Mouse (Mus musculus): ENCODE results near the gene Sebox. TPM values are rescaled to one million over a fixed set of nuclear protein-coding genes. Genes with fewer than 3 reads are reported as not detected.

Sebox gene
- polyA plus RNA-seq, 1 experiment = not detected

DNA sequence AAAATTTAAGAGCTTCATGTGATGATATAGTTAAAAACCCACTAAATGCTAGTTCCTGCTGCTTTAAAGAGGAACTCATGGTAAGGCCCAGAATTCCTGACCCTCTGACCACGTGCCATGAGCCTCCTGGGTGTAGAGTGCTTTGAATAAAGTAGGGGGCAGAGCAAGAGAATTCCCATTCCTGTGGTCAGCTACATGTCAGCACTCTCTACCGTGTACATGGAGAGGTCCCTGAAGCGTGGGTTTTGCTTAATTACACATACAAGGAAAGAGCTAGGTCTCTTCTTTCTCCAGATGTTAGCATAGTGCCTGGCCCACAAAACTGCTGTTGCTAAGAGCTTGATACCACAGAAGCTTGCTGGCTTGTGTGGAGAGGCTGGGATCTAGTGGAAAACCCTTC lies 2.2 kb downstream of the Sebox start:
- 78% methylated on average over 3 of the region's 3 CpGs for WGBS
- Histone ChIP-seq H3K4me3 (ENCODE audit: insufficient read depth, low read depth, low read length) (no peak overlapping the region), H3K4me1 (ENCODE audit: control insufficient read depth, insufficient read depth, low read length) (no peaks in the 10 kb centered on the region), H3K27ac (ENCODE audit: insufficient read depth, low read depth, low read length) (no peak overlapping the region)
- TF ChIP-seq POLR2A (IDR thresholded peaks at IDR 0.05; ENCODE audit: insufficient read depth, low read depth, low read length) (no peak), CTCF (IDR thresholded peaks at IDR 0.05; ENCODE audit: insufficient read depth, low read depth, low read length) (no peak)

DNA sequence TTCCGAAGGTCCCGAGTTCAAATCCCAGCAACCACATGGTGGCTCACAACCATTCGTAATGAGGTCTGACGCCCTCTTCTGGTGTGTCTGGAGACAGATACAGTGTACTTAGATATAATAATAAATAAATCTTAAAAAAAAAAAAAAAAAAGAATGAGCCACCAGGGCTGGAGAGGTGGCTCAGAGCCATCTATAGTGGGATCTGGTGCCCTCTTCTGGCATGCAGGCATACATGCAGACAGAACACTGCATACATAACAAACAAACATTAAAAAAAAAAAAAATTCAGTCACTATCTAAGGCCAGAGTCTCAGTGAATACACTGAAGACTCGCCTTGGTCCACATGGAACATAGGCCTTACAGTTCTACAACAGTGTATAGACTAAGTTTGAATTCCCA lies 5.9 kb downstream of the Sebox start:
- Histone ChIP-seq H3K4me3 (ENCODE audit: insufficient read depth, low read depth, low read length) (no peak overlapping the region), H3K4me1 (ENCODE audit: control insufficient read depth, insufficient read depth, low read length) (no peaks in the 10 kb centered on the region)
- no peak for TF ChIP-seq CTCF (IDR thresholded peaks at IDR 0.05; ENCODE audit: insufficient read depth, low read depth, low read length)
- TF ChIP-seq POLR2A (IDR thresholded peaks at IDR 0.05; ENCODE audit: insufficient read depth, low read depth, low read length) = no peak

DNA sequence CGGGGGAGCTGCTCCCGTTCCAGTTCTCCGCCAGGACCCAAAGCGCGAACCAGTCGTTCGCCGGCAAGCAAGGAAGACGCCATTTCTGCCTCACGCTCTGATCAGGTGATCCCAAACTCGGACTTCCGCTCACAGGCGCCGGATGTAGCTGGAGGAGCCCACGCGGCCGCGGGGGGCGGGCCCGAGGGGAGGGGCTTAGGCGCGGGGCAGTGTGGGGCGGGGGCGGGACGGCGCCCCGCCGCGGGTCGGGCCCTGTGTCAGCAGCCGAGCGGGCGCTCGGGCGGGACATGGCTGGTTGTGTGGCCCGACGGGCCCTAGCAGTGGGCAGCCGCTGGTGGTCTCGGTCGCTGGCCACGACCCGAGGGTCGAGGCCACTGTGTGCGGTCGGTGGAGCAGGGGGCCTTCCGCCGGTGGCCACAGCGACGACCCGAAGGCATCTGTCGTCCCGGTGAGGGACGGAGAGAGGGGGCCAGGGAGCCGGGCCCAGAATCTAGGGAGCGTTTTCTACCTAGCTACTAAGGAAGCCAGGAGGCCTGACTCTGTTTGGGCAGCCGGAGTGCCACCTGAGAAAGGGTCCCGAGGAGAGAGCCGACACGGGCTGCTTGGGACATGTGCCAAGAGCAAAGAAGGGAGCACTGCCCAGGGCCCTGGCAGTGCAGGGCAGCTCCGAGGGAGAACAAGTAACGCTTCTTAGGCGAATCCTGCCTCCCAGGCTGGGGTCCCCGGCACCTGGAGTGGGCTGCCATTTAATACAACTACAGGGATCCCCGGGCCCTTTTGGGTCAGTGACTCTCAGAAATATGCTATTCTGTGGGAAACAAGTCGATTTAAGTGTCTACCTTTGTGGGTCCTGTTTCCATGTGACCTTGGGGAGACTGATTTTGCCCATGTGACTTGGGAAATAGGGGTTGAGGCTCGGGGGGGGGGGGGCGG lies 9.0 kb downstream of the Sebox start, which contains the start of the genes Tmem199 and Poldip2:
TSS of gene Tmem199 (minus strand) at position 148 of the 933 bp plus-strand sequence.
TSS of gene Poldip2 (plus strand) at position 169 of the 933 bp plus-strand sequence.
- peak within 1 kb of the TSS; percentile 100 for H3K4me3 ChIP-seq (ENCODE audit: insufficient read depth, low read depth, low read length)
- WGBS = under 1% methylated on average over 61 of the region's 67 CpGs
- peak within 1 kb of the TSS; percentile 90 for H3K27ac ChIP-seq (ENCODE audit: insufficient read depth, low read depth, low read length)
- no peaks in the 10 kb centered on the region for H3K4me1 ChIP-seq (ENCODE audit: control insufficient read depth, insufficient read depth, low read length)
- TF ChIP-seq CTCF (IDR thresholded peaks at IDR 0.05; ENCODE audit: insufficient read depth, low read depth, low read length) (no peak), POLR2A (IDR thresholded peaks at IDR 0.05; ENCODE audit: insufficient read depth, low read depth, low read length) (peak; percentile 92)

More for the DNA sequence above, 5.9 kb downstream of the Sebox start:
- H3K27ac ChIP-seq (ENCODE audit: insufficient read depth, low read depth, low read length) = no peak overlapping the region
- 80% methylated on average over 5 of the region's 5 CpGs for WGBS

DNA sequence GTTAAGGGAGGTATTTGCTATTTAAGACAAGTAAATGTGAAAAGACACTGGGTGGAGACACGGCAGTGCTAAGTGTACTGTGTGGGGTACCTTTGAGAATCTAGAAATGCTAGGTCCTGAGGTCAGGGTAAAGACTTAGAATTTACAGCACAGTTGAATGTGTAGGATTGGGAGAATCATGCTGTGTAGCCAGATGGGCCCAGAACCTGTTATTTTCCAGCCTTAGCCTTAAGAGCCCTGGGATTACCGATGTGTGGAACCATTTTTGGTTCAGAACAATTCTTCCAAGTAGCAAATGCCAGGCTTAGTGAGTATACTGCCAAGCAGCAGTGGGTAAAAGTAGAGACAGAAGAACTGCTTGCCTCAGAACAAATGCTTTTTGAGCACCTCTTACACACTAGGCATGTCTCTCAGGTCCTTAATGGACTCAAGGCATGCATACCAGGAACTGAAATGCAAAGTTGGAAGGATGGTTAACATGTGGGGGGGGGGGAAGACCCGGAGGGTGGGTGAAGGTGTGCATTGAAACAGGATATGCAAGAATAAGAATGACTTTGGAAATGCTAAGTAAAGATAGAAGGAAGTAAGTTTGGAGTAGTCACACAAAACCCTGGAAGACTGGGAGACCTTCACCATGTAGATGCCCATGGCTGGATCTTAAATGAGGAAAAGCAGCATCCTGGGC lies 10.0 kb downstream of the Sebox start:
- Histone ChIP-seq H3K4me3 (ENCODE audit: insufficient read depth, low read depth, low read length) (no peak overlapping the region), H3K27ac (ENCODE audit: insufficient read depth, low read depth, low read length) (no peak overlapping the region), H3K4me1 (ENCODE audit: control insufficient read depth, insufficient read depth, low read length) (no peaks in the 10 kb centered on the region)
- TF ChIP-seq CTCF (IDR thresholded peaks at IDR 0.05; ENCODE audit: insufficient read depth, low read depth, low read length) = no peak
- TF ChIP-seq POLR2A (IDR thresholded peaks at IDR 0.05; ENCODE audit: insufficient read depth, low read depth, low read length) = no peak
- 43% methylated on average over 3 of the region's 3 CpGs for WGBS

DNA sequence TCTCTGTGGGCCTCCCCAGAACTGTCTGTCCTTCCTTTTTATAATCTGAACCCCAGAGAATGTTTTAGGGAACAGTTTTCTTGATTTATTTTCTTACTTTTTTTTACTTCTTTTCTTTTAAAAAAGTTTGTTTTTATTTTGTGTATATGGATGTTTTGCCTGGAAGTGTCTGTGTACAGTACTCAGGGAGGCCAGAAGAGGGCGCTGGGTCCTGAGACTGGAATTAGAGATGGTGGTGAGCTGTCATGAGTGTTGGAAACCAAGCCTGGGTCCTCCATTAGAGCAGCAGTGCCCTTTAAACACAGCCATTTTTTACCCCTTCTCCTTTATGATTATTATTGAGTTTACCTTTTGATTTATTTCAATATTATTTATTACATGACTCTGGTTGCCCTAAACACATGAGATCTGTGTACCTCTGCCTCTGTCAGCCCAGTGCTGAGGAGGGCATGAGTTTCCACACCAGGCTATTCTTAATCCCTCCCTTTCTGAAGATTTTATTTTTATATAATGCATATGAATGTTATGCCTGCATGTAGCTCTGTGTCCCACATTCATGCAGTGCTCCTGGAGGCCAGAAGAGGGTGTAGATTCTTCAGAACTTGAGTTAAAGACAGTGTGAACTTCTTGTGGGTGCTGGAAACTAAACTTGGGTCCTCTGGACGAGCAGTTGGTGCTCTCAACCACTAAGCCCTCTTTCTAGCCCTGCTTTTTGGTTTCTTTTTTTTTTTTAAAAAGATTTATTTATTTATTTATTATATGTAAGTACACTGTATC lies 12.5 kb downstream of the Sebox start:
- H3K4me3 ChIP-seq (ENCODE audit: insufficient read depth, low read depth, low read length) = no peak overlapping the region
- WGBS = 67% methylated on average over 2 of the region's 2 CpGs
- TF ChIP-seq CTCF (IDR thresholded peaks at IDR 0.05; ENCODE audit: insufficient read depth, low read depth, low read length) = no peak
- TF ChIP-seq POLR2A (IDR thresholded peaks at IDR 0.05; ENCODE audit: insufficient read depth, low read depth, low read length) = no peak
- no peak overlapping the region for H3K27ac ChIP-seq (ENCODE audit: insufficient read depth, low read depth, low read length)
- no peaks in the 10 kb centered on the region for H3K4me1 ChIP-seq (ENCODE audit: control insufficient read depth, insufficient read depth, low read length)

DNA sequence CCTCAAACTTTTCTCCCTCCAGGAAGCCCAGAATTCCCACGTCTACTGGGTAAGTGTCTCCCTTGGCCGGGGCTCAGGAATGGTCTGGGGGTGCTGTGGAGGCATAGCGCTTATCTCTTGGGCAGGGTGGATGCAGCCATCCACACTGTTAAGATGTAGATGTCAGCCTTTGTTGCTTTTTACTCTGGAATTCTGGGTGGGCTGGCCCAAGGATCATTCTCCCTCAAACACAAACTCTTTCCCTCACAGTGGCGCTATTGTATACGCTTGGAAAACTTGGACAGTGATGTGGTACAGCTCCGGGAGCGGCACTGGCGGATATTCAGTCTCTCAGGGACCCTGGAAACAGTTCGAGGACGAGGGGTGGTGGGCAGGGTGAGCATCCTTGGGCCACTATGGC lies 15.7 kb downstream of the Sebox start:
- Histone ChIP-seq H3K4me3 (ENCODE audit: insufficient read depth, low read depth, low read length) (no peak overlapping the region), H3K27ac (ENCODE audit: insufficient read depth, low read depth, low read length) (no peak overlapping the region), H3K4me1 (ENCODE audit: control insufficient read depth, insufficient read depth, low read length) (no peaks in the 10 kb centered on the region)
- 75% methylated on average over 10 of the region's 10 CpGs for WGBS
- TF ChIP-seq CTCF (IDR thresholded peaks at IDR 0.05; ENCODE audit: insufficient read depth, low read depth, low read length) (no peak), POLR2A (IDR thresholded peaks at IDR 0.05; ENCODE audit: insufficient read depth, low read depth, low read length) (no peak)

DNA sequence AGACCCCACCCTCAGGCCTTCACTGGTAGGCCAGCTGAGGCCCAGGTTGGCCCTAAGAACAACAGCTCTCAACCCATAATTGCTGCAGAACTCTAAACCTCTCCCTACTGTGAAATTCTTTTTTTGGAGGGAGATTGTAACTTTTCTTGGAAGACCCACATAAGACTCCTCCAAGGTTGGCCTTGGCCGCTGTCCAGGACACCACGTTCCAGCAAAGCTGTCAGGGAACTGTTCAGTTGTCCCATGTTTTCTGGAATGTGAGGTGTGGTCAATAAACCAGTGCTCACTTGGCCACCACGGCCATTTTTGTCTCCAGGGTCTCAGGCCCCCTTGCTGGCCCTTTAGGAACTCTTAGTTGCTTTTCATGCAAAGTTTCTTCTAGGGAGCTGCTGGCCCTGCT lies 18.6 kb downstream of the Sebox start:
- TF ChIP-seq POLR2A (IDR thresholded peaks at IDR 0.05; ENCODE audit: insufficient read depth, low read depth, low read length) (no peak), CTCF (IDR thresholded peaks at IDR 0.05; ENCODE audit: insufficient read depth, low read depth, low read length) (no peak)
- Histone ChIP-seq H3K27ac (ENCODE audit: insufficient read depth, low read depth, low read length) (0 out of 2 replicates have a peak overlapping the region, but pooled peaks have one; percentile 32), H3K4me3 (ENCODE audit: insufficient read depth, low read depth, low read length) (no peak overlapping the region), H3K4me1 (ENCODE audit: control insufficient read depth, insufficient read depth, low read length) (no peaks in the 10 kb centered on the region)
- 80% methylated on average over 3 of the region's 3 CpGs for WGBS

DNA sequence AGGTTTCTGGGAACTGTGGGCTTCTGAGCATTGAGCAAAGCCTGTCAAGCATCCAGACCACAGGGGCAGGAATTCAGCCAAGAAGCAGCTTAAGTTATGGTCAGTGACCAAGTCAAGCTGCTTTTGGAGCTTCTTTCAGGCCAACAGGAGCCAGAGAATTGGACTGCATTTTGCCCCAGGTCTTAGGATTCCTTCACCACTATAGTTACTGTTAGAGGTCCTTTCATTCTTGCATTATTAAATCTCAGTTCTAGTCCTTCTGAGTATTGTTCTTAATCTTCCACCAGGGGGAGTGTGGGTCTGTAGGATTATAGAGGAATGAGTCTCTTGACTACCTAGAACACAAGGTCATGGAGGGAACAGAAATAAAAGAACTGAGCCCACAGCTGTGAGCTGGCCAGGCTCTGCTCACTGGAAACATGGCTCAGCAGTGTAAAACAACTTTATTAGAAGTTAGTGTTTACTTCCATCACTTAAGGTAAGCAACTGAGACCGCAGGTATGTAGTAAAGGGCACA lies 19.3 kb downstream of the Sebox start:
- Histone ChIP-seq H3K4me1 (ENCODE audit: control insufficient read depth, insufficient read depth, low read length) (no peaks in the 10 kb centered on the region), H3K27ac (ENCODE audit: insufficient read depth, low read depth, low read length) (0 out of 2 replicates have a peak overlapping the region, but pooled peaks have one; percentile 32), H3K4me3 (ENCODE audit: insufficient read depth, low read depth, low read length) (no peak overlapping the region)
- WGBS = 100% methylated on average over 1 of the region's 1 CpGs
- TF ChIP-seq POLR2A (IDR thresholded peaks at IDR 0.05; ENCODE audit: insufficient read depth, low read depth, low read length) (no peak), CTCF (IDR thresholded peaks at IDR 0.05; ENCODE audit: insufficient read depth, low read depth, low read length) (no peak)

Measured in olfactory bulb, adult 2 months (tissue).